Mouse (Mus musculus) E14TG2a.4 (cell line): ENCODE data around the gene Hexim2.

Experiments
- CTCF ChIP-seq: conservative IDR thresholded peaks from 2 replicates; pipeline ENCODE4 v1.5.1; 2014; ENCODE audit warnings: low read length
- NANOG ChIP-seq: IDR thresholded peaks from 2 replicates; pipeline ENCODE4 v1.6.1; 2014; ENCODE audit warnings: borderline replicate concordance, low read length, mixed read lengths

GRCm38 (mm10) chr11:103105810-103106209 is 26.4 kb upstream of the Hexim2 start:
- TF ChIP-seq CTCF (no peak), NANOG (no peak)
